Mouse (Mus musculus) liver, embryonic 15.5 days (tissue): ENCODE results near the gene Acads. TPM values are rescaled to one million over a fixed set of nuclear protein-coding genes. Genes with fewer than 3 reads are reported as not detected.
"Not testable (repeated sequence)": the region's sequence is repeated elsewhere in the genome, so short reads cannot be mapped to it uniquely, and the experiment has no call there.

Experiments used
- ATAC-seq: fragments of 200-750 bp; cut with Nextera tagmentation; 2 replicates; pipeline ENCODE4 v1.8.0; 2017; ENCODE audit warnings: moderate number of reproducible peaks, mild to moderate bottlenecking, moderate library complexity; ENCODE audit not compliant: insufficient read depth
- H3K27ac ChIP-seq: fragments of 300-500 bp; sonication (generic); replicated peaks from 2 replicates; pipeline ENCODE4 v1.5.1; 2015; ENCODE audit warnings: mild to moderate bottlenecking, inconsistent platforms
- H3K27me3 ChIP-seq: fragments of 300-500 bp; sonication (generic); 2 replicates; pipeline ENCODE4 v1.6.1; 2015; ENCODE audit warnings: mild to moderate bottlenecking, inconsistent platforms
- H3K36me3 ChIP-seq: fragments of 300-500 bp; sonication (generic); replicated peaks from 2 replicates; pipeline ENCODE4 v1.6.1; 2015; ENCODE audit warnings: moderate library complexity, mild to moderate bottlenecking, inconsistent platforms
- H3K4me1 ChIP-seq: fragments of 300-500 bp; sonication (generic); replicated peaks from 2 replicates; pipeline ENCODE4 v1.6.1; 2015; ENCODE audit warnings: inconsistent platforms
- H3K4me2 ChIP-seq: fragments of 300-500 bp; sonication (generic); 2 replicates; pipeline ENCODE4 v1.6.1; 2015; ENCODE audit warnings: moderate library complexity, mild to moderate bottlenecking, inconsistent platforms
- H3K4me3 ChIP-seq: fragments of 300-500 bp; sonication (generic); replicated peaks from 2 replicates; pipeline ENCODE4 v1.5.1; 2015; ENCODE audit warnings: mild to moderate bottlenecking, inconsistent platforms
- H3K9ac ChIP-seq: fragments of 300-500 bp; sonication (generic); 2 replicates; pipeline ENCODE4 v1.6.1; 2015; ENCODE audit warnings: moderate library complexity, mild to moderate bottlenecking, inconsistent platforms
- H3K9me3 ChIP-seq: fragments of 300-500 bp; sonication (generic); replicated peaks from 2 replicates; pipeline ENCODE4 v1.6.1; 2016; ENCODE audit warnings: inconsistent platforms
- WGBS: fragments of 180-500 bp; shearing (Covaris S2); methylation state at CpG from one replicate; pipeline ENCODE4 v1.1.7; 2015; ENCODE audit warnings: mixed read lengths; ENCODE audit not compliant: insufficient replicate concordance; 5-methylcytosine and 5-hydroxymethylcytosine counted together
- polyA plus RNA-seq: library from polyadenylated mRNA; unstranded; fragments of >200 nt; fragmentation: Nextera tagmentation; extraction: Ambion mirVana; gene quantifications from 2 replicates; pipeline ENCODE4 v1.2.1, GENCODE M21; 2015

The Acads gene
- polyA plus RNA-seq, 1 experiment from 2014 or later: 49.8 TPM

GRCm38 (mm10) chr5:115089592-115090268 lies 29.4 kb downstream of the Acads start:
- Histone ChIP-seq H3K4me3 (no peak overlapping the region), H3K36me3 (peaks cover 98% of the 10 kb centered on the region), H3K9me3 (no peaks in the 10 kb centered on the region), H3K4me1 (peaks cover 4% of the 10 kb centered on the region), H3K4me2 (no peak overlapping the region), H3K9ac (no peak overlapping the region), H3K27ac (no peak overlapping the region), H3K27me3 (no peaks in the 10 kb centered on the region)
- WGBS: 91% methylated on average over 5 of the region's 5 CpGs
- ATAC-seq: no peak

GRCm38 (mm10) chr5:115085675-115086074 lies 33.5 kb downstream of the Acads start:
- Histone ChIP-seq H3K4me1 (peaks cover 19% of the 10 kb centered on the region), H3K4me2 (no peak overlapping the region), H3K9ac (no peak overlapping the region), H3K27me3 (no peaks in the 10 kb centered on the region), H3K36me3 (peaks cover 97% of the 10 kb centered on the region), H3K9me3 (no peaks in the 10 kb centered on the region), H3K27ac (no peak overlapping the region), H3K4me3 (no peak overlapping the region)
- 97% methylated on average over 2 of the region's 2 CpGs for WGBS
- no peak for ATAC-seq

- H3K4me1 ChIP-seq: peaks cover 36% of the 10 kb centered on the region
- no peak overlapping the region for H3K9ac ChIP-seq
- H3K36me3 ChIP-seq: peaks cover 81% of the 10 kb centered on the region
- no peak overlapping the region for H3K4me3 ChIP-seq
- 60% methylated on average over 6 of the region's 6 CpGs for WGBS
- H3K27ac ChIP-seq: no peak overlapping the region
- ATAC-seq: no peak
- no peaks in the 10 kb centered on the region for H3K27me3 ChIP-seq
- H3K9me3 ChIP-seq: no peaks in the 10 kb centered on the region
- no peak overlapping the region for H3K4me2 ChIP-seq
Measured at GRCm38 (mm10) chr5:115083492-115083891, 35.7 kb downstream of the Acads start.

- H3K4me2 ChIP-seq: no peak overlapping the region
- H3K27me3 ChIP-seq: no peaks in the 10 kb centered on the region
- H3K27ac ChIP-seq: no peak overlapping the region
- 78% methylated on average over 5 of the region's 5 CpGs for WGBS
- H3K36me3 ChIP-seq: peaks cover 77% of the 10 kb centered on the region
- no peak overlapping the region for H3K9ac ChIP-seq
- no peak overlapping the region for H3K4me3 ChIP-seq
- H3K4me1 ChIP-seq: peaks cover 41% of the 10 kb centered on the region
- H3K9me3 ChIP-seq: no peaks in the 10 kb centered on the region
- no peak for ATAC-seq
Measured at GRCm38 (mm10) chr5:115081636-115082035, 37.5 kb downstream of the Acads start.

DNA sequence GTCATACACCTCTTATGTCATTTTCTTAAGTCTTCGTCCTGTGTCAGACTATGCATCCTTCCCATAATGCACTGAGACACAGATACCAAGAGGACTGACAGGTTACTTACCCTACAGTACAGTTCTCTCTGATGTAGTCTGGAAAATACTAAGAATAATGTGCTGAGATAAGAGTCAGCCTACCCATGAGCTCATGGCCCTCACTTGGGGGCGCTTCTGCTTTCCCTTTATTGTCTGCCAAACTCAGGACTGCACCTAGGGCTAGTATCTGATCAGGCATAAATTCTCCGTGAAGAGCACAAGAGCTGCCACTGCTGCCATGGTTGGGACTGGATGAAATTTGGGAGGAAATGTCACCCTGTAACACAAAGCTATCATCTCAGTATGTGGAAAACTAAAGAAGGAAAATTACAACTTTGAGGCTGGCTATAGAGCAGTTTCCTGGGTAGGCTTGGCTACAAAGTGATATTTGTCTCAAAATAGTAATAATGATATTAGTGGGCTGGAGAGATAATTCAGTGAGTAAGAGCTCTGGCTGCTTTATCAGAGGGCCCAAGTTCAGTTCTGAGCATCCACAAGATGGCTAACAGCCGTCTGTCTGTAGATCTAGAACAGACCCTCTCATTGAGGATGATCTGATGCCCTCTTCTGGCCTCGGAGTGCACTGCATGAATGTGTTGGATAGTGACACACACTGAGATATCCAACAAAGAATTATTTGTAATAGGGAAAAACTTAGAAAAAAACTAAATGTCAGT lies 42.8 kb downstream of the Acads start:
- no peaks in the 10 kb centered on the region for H3K9me3 ChIP-seq
- peaks cover 44% of the 10 kb centered on the region for H3K36me3 ChIP-seq
- H3K9ac ChIP-seq: no peak overlapping the region
- H3K27ac ChIP-seq: peak overlapping the region; percentile 96
- WGBS: 29% methylated on average over 5 of the region's 5 CpGs
- no peak overlapping the region for H3K4me3 ChIP-seq
- H3K4me2 ChIP-seq: peak overlapping the region; percentile 4; the same call in 1 of the 2 replicates
- ATAC-seq: peak; percentile 45
- no peaks in the 10 kb centered on the region for H3K27me3 ChIP-seq
- H3K4me1 ChIP-seq: peaks cover 80% of the 10 kb centered on the region

GRCm38 (mm10) chr5:115074749-115075148 lies 44.4 kb downstream of the Acads start:
- Histone ChIP-seq H3K36me3 (peaks cover 32% of the 10 kb centered on the region), H3K27me3 (no peaks in the 10 kb centered on the region), H3K9ac (no peak overlapping the region), H3K4me2 (0 out of 2 replicates have a peak overlapping the region, but pooled peaks have one; percentile 19), H3K4me3 (no peak overlapping the region), H3K9me3 (no peaks in the 10 kb centered on the region), H3K27ac (peak overlapping the region; percentile 96), H3K4me1 (peaks cover 81% of the 10 kb centered on the region)
- WGBS: 44% methylated on average over 4 of the region's 4 CpGs
- ATAC-seq: no peak

GRCm38 (mm10) chr5:115073306-115073705 lies 45.8 kb downstream of the Acads start:
- Histone ChIP-seq H3K27ac (peak overlapping the region; percentile 96), H3K4me3 (peak overlapping the region; percentile 13), H3K4me2 (peak overlapping the region; percentile 62), H3K4me1 (peaks cover 86% of the 10 kb centered on the region), H3K36me3 (peaks cover 32% of the 10 kb centered on the region)
- H3K27me3 ChIP-seq, H3K9ac ChIP-seq, H3K9me3 ChIP-seq: not testable (repeated sequence)
- ATAC-seq: 0 out of 2 replicates have a peak, but pooled peaks have one; percentile 12
- 18% methylated on average over 8 of the region's 8 CpGs for WGBS

- Histone ChIP-seq H3K4me2 (peak overlapping the region; percentile 62), H3K27ac (peak overlapping the region; percentile 96), H3K4me1 (peaks cover 95% of the 10 kb centered on the region), H3K9me3 (no peaks in the 10 kb centered on the region), H3K9ac (peak overlapping the region; percentile 41), H3K36me3 (peaks cover 25% of the 10 kb centered on the region), H3K27me3 (no peaks in the 10 kb centered on the region), H3K4me3 (peak overlapping the region; percentile 20)
- ATAC-seq: peak; percentile 50
- 40% methylated on average over 7 of the region's 7 CpGs for WGBS
Measured at GRCm38 (mm10) chr5:115072143-115072542, 47.0 kb downstream of the Acads start.

DNA sequence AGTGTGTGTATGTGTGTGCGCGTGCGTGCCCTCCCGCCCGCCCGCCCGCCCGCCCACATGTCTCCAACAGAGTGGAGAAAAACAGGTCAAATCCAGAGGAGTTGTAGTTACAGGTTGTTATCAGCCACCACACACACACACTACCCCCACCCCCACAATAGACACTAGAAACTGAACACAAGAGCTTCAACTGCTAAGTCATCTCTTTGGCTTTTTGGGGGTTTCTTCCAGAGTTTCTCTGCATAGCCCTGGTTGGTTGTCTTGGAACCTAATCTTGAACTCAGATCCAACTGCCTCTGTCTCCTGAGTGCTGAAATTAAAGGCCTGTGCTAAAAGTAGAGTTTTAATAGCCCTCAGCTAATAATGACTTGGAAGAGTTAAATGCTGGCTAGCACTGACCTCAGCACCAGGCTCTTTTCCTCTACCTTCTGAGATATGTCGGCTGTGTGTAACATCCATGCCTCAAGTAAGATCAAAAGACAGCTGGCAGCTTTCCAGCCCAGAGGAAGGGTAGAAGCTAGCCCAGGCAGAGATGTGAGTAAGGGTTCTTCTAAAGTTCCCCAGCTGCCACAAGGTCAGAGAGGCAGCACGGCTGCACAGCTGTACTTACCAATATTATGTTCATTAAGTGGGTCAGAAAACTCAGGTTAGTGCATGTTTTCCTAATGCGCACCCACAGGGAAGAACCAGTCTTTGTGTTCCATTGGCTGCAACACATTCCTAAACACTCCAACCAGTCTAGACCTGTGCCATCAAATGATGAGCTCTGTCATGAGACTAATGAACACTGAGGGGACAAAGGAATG lies 47.8 kb downstream of the Acads start:
- H3K4me3 ChIP-seq: 0 out of 2 replicates have a peak overlapping the region, but pooled peaks have one; percentile 3

DNA sequence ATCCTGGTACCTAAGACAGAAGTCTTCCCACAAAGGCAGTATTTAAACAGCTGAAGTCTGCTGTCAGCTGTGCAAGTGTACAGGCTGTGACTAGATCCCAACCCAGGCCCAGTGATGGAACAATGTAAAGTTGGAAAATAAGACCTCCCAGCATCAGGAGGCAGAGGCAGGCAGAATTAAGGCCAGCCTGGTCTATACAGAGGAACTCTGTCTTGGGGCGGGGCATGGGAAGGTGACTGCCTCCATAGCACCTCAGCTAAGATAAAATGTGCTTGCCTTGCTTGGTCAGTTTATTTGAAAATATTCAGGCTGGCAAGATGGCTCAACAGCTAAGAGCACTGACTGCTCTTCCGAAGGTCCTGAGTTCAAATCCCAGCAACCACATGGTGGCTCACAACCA lies 48.7 kb downstream of the Acads start:
- H3K27me3 ChIP-seq: no peaks in the 10 kb centered on the region
- H3K36me3 ChIP-seq: peaks cover 19% of the 10 kb centered on the region
- H3K27ac ChIP-seq: peak overlapping the region; percentile 96
- ATAC-seq: peak; percentile 34
- H3K4me3 ChIP-seq: no peak overlapping the region
- H3K9ac ChIP-seq: peak overlapping the region; percentile 22; the same call in 1 of the 2 replicates
- peaks cover 95% of the 10 kb centered on the region for H3K4me1 ChIP-seq
- 73% methylated on average over 2 of the region's 2 CpGs for WGBS
- peak overlapping the region; percentile 62 for H3K4me2 ChIP-seq
- H3K9me3 ChIP-seq: no peaks in the 10 kb centered on the region

More for the DNA sequence above, 47.8 kb downstream of the Acads start:
- ATAC-seq: peak; percentile 79
- peaks cover 25% of the 10 kb centered on the region for H3K36me3 ChIP-seq
- peak overlapping the region; percentile 96 for H3K27ac ChIP-seq
- no peaks in the 10 kb centered on the region for H3K27me3 ChIP-seq
- 29% methylated on average over 11 of the region's 11 CpGs for WGBS
- H3K4me1 ChIP-seq: peaks cover 95% of the 10 kb centered on the region
- peak overlapping the region; percentile 62 for H3K4me2 ChIP-seq
- H3K9ac ChIP-seq: peak overlapping the region; percentile 41
- no peaks in the 10 kb centered on the region for H3K9me3 ChIP-seq
